Mouse (Mus musculus) cerebellum, adult 2 months (tissue): ENCODE results near the gene Igsf11.

Source experiments
- CTCF ChIP-seq: fragments of 200-500 bp; IDR thresholded peaks from 2 replicates; pipeline ENCODE4 v1.5.1; 2011; ENCODE audit warnings: low read depth, mild to moderate bottlenecking, control low read depth, low read length, moderate library complexity, borderline replicate concordance; ENCODE audit not compliant: insufficient read depth
- POLR2A ChIP-seq: fragments of 200-500 bp; IDR thresholded peaks from 2 replicates; pipeline ENCODE4 v1.6.1; 2011; ENCODE audit warnings: low read length, control low read depth, borderline replicate concordance; ENCODE audit not compliant: insufficient read depth

DNA sequence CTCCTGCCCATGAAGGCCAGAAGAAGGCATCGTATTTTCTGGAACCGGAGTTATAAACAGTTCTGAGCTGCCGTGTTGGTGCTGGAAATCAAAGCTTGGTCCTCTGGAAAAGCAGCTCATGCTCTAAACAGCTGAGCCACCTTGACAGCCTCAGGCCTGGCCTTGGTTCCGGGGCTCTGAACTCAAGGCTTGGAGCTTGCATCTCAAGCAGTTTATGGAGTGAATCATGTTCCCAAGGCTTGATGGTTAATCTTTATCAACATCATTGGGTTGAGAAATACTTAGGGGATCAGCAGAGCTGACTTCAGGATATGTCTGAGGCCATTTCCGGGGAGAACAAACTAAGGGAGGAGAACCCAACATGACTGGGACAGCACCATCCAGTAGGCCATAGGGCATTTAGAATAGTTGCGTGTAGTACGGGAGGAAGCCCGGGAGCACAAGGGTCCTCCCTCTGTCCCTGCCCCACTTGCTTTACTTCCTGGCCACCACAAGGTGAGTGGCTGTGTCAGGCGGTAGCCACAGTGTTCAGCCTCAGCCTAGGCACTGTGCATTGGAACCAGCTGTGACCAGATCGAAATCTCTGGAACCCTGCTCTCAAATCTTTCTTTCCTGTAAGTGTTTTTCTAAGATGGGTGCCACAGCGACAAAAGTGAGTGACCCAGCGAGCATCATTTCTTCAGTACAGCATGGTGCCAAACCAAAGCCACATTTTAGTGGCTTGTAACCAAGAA, 23.7 kb downstream of the Igsf11 start:
- TF ChIP-seq CTCF (no peak), POLR2A (no peak)
